Mouse (Mus musculus): Measurements from ENCODE around the gene Gcnt4. TPM values are rescaled to one million over a fixed set of nuclear protein-coding genes. Genes with fewer than 3 reads are reported as not detected.

Gcnt4 gene
- polyA plus RNA-seq, 1 experiment from 2014 or later: 0.29 TPM

DNA sequence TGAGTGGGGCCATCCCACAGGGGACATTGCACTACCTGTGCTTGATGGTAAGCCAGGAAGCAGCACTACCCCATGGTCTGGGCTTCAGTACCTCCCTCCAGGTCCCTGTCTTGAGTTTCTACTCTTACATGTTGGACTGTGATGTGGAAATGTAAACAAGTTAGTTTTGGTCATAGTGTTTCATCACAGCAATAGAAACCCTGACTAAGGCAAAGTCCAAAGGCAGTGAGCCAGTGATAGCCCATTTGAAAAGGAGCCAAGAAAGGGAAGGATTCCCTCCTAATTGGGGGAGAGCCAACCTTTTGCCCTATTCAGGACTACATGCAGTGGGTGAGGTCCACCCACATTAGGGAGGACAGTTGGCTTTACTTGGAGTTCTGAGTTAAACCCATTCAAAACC is 56.1 kb downstream of the Gcnt4 start:
- Histone ChIP-seq H3K4me2 (no peak overlapping the region), H3K4me3 (ENCODE audit: low read depth, low read length) (no peak overlapping the region), H3K9ac (ENCODE audit: low read length) (no peak overlapping the region), H3K36me3 (ENCODE audit: control insufficient read depth, insufficient read depth, low read length) (no peaks in the 10 kb centered on the region), H3K27ac (ENCODE audit: low read depth, low read length) (no peak overlapping the region), H3K4me1 (ENCODE audit: control insufficient read depth, insufficient read depth, low read length) (no peaks in the 10 kb centered on the region), H3K9me3 (ENCODE audit: control insufficient read depth, low read length) (no peaks in the 10 kb centered on the region), H3K27me3 (ENCODE audit: control insufficient read depth, insufficient read depth, low read length) (no peaks in the 10 kb centered on the region)
- no peak for ATAC-seq (ENCODE audit: low FRiP score)
- no peak for DNase-seq (ENCODE audit: low spot score, missing footprints)

DNA sequence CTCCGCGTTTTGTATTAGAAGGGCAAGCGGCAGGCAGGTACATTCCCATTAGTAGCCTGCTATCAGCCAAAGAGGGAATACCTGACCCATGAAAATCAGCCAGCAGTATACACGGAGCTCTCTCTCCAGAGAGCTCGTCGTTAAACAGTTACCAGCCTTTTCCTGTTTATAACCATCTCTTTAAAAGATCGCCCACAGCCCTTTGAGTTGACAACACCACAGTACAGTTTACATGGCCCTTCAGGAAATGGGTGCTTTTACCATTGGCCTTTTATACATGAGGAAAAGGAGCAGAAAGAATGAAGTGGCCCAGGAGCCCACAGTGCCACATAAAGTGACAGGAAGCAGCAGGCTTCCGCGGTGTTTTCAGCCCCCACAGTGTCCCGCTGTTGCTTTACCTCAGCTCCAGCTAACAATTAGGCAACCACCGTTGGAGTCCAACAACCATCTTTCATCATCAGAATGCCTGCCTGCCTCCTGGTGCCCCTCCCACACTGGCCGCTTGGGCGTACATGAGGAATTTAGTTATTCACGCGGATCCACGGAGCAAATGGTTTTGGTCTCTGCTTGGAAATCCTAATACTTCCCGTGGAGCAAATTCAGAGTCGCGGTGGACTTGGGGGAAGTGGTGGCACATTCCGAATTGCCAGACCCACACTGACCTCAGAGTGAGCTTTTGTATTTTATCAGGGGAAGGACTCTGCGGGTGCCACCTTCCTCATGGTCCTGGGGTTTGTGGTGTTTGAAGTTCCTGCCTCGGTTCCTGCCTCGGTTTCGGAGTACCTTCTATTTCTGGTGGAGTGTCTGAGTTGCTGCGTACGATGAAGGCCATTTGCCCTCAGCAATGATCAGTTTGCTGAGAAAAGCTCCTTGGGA is 59.0 kb downstream of the Gcnt4 start:
- Histone ChIP-seq H3K27ac (ENCODE audit: low read depth, low read length) (no peak overlapping the region), H3K4me3 (ENCODE audit: low read depth, low read length) (no peak overlapping the region), H3K4me2 (no peak overlapping the region), H3K36me3 (ENCODE audit: control insufficient read depth, insufficient read depth, low read length) (no peaks in the 10 kb centered on the region), H3K27me3 (ENCODE audit: control insufficient read depth, insufficient read depth, low read length) (no peaks in the 10 kb centered on the region), H3K4me1 (ENCODE audit: control insufficient read depth, insufficient read depth, low read length) (no peaks in the 10 kb centered on the region), H3K9ac (ENCODE audit: low read length) (no peak overlapping the region), H3K9me3 (ENCODE audit: control insufficient read depth, low read length) (no peaks in the 10 kb centered on the region)
- DNase-seq (ENCODE audit: low spot score, missing footprints): peak; percentile 28
- no peak for ATAC-seq (ENCODE audit: low FRiP score)
- WGBS: 67% methylated on average over 26 of the region's 26 CpGs

GRCm38 (mm10) chr13:96984688-96985087 is 60.2 kb downstream of the Gcnt4 start:
- Histone ChIP-seq H3K27ac (ENCODE audit: low read depth, low read length) (no peak overlapping the region), H3K9ac (ENCODE audit: low read length) (no peak overlapping the region), H3K36me3 (ENCODE audit: control insufficient read depth, insufficient read depth, low read length) (no peaks in the 10 kb centered on the region), H3K4me3 (ENCODE audit: low read depth, low read length) (no peak overlapping the region), H3K9me3 (ENCODE audit: control insufficient read depth, low read length) (no peaks in the 10 kb centered on the region), H3K27me3 (ENCODE audit: control insufficient read depth, insufficient read depth, low read length) (no peaks in the 10 kb centered on the region), H3K4me1 (ENCODE audit: control insufficient read depth, insufficient read depth, low read length) (no peaks in the 10 kb centered on the region), H3K4me2 (no peak overlapping the region)
- WGBS: 81% methylated on average over 5 of the region's 5 CpGs
- DNase-seq (ENCODE audit: low spot score, missing footprints) (peak; percentile 54), ATAC-seq (ENCODE audit: low FRiP score) (no peak)

DNA sequence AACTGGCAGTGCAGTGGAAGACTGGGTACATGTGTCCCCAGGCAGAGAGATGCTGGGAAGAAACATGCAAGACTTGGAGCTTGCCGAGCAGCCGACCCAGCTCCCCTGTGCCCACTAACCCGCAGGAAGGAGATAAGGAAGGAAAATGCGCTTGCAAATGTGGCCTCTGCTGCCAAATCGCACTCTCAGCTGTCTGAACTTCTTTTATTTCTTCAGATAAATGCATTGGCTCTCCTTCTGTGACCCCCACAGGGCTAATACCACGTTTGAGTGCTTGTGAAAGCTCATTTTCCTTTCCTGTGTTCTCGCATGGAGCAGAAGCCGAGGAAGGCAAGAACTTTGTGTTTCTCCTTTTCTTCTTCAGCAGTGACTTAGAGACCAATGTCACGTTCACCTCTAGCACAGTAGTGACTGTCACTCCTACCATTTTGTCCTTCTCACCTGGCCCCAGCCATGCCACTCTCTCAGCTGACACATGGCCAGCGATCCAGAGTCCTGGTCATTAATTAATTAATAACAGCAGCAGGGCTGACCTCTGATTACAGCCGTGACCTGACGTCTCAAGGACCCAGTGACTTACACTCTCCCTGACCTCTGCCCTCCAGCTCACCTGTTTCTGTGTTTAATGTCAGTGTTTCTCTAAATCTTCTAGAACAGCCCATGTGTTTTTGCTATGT is 61.2 kb downstream of the Gcnt4 start:
- H3K4me3 ChIP-seq (ENCODE audit: low read depth, low read length): no peak overlapping the region
- H3K27me3 ChIP-seq (ENCODE audit: control insufficient read depth, insufficient read depth, low read length): no peaks in the 10 kb centered on the region
- ATAC-seq (ENCODE audit: low FRiP score): no peak
- no peaks in the 10 kb centered on the region for H3K4me1 ChIP-seq (ENCODE audit: control insufficient read depth, insufficient read depth, low read length)
- no peaks in the 10 kb centered on the region for H3K9me3 ChIP-seq (ENCODE audit: control insufficient read depth, low read length)
- H3K4me2 ChIP-seq: no peak overlapping the region
- H3K36me3 ChIP-seq (ENCODE audit: control insufficient read depth, insufficient read depth, low read length): no peaks in the 10 kb centered on the region
- DNase-seq (ENCODE audit: low spot score, missing footprints): no peak
- WGBS: 73% methylated on average over 12 of the region's 12 CpGs
- no peak overlapping the region for H3K27ac ChIP-seq (ENCODE audit: low read depth, low read length)
- H3K9ac ChIP-seq (ENCODE audit: low read length): no peak overlapping the region

DNA sequence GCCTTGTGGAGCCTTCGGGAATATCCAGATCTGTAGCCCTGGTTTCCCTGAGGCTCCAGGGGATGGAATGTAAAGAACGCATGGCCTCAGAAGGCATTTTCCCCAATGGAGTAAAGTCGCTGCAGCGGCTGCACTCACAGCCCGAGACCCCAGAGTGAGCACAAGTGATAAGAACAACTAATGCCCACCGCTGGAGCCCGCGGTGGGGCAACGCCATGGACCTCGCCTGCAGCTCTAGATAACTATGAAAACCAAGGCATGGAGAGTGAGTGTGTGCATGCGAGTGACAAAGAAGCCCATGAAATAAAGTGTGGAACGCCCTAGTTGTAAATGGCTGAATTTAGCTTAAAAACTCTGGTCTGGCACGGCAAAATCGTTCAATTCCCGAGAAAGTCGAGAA is 64.6 kb downstream of the Gcnt4 start:
- H3K4me1 ChIP-seq (ENCODE audit: control insufficient read depth, insufficient read depth, low read length): no peaks in the 10 kb centered on the region
- DNase-seq (ENCODE audit: low spot score, missing footprints): no peak
- WGBS: 93% methylated on average over 16 of the region's 16 CpGs
- ATAC-seq (ENCODE audit: low FRiP score): no peak
- H3K4me2 ChIP-seq: no peak overlapping the region
- no peaks in the 10 kb centered on the region for H3K27me3 ChIP-seq (ENCODE audit: control insufficient read depth, insufficient read depth, low read length)
- H3K27ac ChIP-seq (ENCODE audit: low read depth, low read length): no peak overlapping the region
- H3K9ac ChIP-seq (ENCODE audit: low read length): no peak overlapping the region
- H3K4me3 ChIP-seq (ENCODE audit: low read depth, low read length): no peak overlapping the region
- H3K9me3 ChIP-seq (ENCODE audit: control insufficient read depth, low read length): no peaks in the 10 kb centered on the region
- H3K36me3 ChIP-seq (ENCODE audit: control insufficient read depth, insufficient read depth, low read length): no peaks in the 10 kb centered on the region

DNA sequence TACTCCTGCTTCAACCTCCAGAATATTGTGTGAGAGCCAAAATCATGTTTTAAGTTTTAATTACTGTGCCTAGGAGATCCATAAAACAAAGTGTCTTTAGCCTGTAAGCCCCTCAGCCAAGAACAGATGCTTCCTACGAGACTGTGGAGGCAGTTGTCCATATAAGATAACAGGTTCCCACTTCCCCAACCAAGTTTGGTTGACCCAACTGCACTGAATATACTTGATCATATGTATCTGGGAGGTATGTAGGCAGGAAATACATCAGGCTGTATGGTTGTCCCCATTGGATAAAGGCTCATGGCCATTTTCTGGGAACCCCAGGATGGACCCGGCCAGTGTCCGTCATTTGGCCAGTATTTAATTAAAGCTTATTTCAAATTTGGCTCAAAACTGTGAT is 65.6 kb downstream of the Gcnt4 start:
- DNase-seq (ENCODE audit: low spot score, missing footprints): no peak
- no peaks in the 10 kb centered on the region for H3K27me3 ChIP-seq (ENCODE audit: control insufficient read depth, insufficient read depth, low read length)
- no peaks in the 10 kb centered on the region for H3K36me3 ChIP-seq (ENCODE audit: control insufficient read depth, insufficient read depth, low read length)
- H3K9me3 ChIP-seq (ENCODE audit: control insufficient read depth, low read length): no peaks in the 10 kb centered on the region
- no peak for ATAC-seq (ENCODE audit: low FRiP score)
- WGBS: 92% methylated on average over 3 of the region's 3 CpGs
- no peak overlapping the region for H3K27ac ChIP-seq (ENCODE audit: low read depth, low read length)
- no peak overlapping the region for H3K4me3 ChIP-seq (ENCODE audit: low read depth, low read length)
- no peaks in the 10 kb centered on the region for H3K4me1 ChIP-seq (ENCODE audit: control insufficient read depth, insufficient read depth, low read length)
- H3K9ac ChIP-seq (ENCODE audit: low read length): no peak overlapping the region
- no peak overlapping the region for H3K4me2 ChIP-seq

DNA sequence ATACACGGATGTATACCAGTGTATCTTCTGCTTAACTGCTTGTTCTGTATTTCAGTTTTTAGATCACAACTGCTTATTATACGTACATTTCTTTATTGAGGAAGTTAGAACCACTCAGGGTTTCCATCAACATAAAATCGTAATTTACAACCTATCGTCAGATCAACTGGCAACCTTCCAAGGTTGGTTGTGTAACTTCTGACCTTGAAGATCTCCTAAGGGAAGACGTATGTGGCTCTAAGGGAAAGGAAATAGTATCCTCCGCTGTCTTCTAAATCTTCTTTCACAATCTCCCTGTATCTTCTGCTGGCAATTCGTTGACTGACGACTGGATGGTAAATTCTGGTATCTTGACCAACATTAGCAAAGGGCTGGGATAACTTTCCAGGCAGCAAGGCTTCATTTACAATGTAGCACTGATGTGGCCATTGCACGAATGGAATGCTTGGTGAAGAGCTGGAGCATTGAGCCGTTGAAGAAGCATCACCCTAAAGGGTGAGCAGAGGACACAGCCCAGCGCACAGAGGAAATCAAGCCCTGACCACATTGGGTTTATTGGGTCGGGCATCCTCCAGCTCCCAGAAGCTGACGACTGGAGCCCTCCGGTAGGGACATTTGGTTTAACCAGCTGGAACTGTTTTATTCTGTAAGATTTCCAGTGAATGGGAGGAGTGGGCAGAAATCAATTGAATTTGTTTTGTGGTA is 66.2 kb downstream of the Gcnt4 start:
- Histone ChIP-seq H3K9ac (ENCODE audit: low read length) (no peak overlapping the region), H3K4me3 (ENCODE audit: low read depth, low read length) (no peak overlapping the region), H3K4me2 (no peak overlapping the region), H3K9me3 (ENCODE audit: control insufficient read depth, low read length) (no peaks in the 10 kb centered on the region), H3K27me3 (ENCODE audit: control insufficient read depth, insufficient read depth, low read length) (no peaks in the 10 kb centered on the region), H3K27ac (ENCODE audit: low read depth, low read length) (no peak overlapping the region), H3K4me1 (ENCODE audit: control insufficient read depth, insufficient read depth, low read length) (no peaks in the 10 kb centered on the region), H3K36me3 (ENCODE audit: control insufficient read depth, insufficient read depth, low read length) (no peaks in the 10 kb centered on the region)
- DNase-seq (ENCODE audit: low spot score, missing footprints): no peak
- 79% methylated on average over 14 of the region's 14 CpGs for WGBS
- no peak for ATAC-seq (ENCODE audit: low FRiP score)

DNA sequence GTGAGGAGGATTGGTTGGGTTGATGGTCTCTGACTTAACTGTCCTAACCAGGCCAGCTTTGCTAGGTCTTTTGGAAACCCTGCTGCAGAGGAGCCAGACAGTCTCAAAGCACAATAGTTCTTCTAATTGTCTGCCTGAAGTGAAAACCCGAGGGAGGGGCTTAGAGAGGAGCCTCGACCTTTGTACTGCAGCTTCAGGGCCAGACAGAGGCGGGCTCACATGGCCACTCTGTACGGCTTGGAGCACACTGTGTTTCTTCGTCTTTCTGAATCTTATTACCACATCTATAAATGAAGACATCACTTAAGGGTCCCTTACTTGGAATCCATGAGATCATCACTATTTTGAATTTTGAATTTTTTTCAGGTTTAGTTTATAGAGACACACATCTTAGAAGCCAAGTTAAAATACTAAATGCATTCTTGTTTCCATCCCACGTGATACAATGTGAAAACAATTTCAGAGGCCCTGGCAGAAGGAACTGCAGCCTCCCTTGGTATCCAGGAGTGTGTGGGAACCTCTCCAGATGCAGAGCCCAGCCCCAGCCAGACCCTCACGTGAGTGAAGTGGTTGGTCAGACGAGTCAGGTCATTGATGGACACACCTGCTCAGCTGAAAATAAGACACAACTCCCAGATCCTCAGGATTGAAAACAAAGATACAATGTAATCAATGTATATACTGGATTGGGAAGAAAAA is 69.0 kb downstream of the Gcnt4 start:
- Histone ChIP-seq H3K9me3 (ENCODE audit: control insufficient read depth, low read length) (no peaks in the 10 kb centered on the region), H3K27me3 (ENCODE audit: control insufficient read depth, insufficient read depth, low read length) (no peaks in the 10 kb centered on the region), H3K27ac (ENCODE audit: low read depth, low read length) (no peak overlapping the region), H3K36me3 (ENCODE audit: control insufficient read depth, insufficient read depth, low read length) (no peaks in the 10 kb centered on the region), H3K4me1 (ENCODE audit: control insufficient read depth, insufficient read depth, low read length) (no peaks in the 10 kb centered on the region), H3K4me3 (ENCODE audit: low read depth, low read length) (no peak overlapping the region), H3K9ac (ENCODE audit: low read length) (no peak overlapping the region), H3K4me2 (no peak overlapping the region)
- WGBS: 37% methylated on average over 8 of the region's 8 CpGs
- DNase-seq (ENCODE audit: low spot score, missing footprints) (no peak), ATAC-seq (ENCODE audit: low FRiP score) (no peak)
